In the genomic region with DNA sequence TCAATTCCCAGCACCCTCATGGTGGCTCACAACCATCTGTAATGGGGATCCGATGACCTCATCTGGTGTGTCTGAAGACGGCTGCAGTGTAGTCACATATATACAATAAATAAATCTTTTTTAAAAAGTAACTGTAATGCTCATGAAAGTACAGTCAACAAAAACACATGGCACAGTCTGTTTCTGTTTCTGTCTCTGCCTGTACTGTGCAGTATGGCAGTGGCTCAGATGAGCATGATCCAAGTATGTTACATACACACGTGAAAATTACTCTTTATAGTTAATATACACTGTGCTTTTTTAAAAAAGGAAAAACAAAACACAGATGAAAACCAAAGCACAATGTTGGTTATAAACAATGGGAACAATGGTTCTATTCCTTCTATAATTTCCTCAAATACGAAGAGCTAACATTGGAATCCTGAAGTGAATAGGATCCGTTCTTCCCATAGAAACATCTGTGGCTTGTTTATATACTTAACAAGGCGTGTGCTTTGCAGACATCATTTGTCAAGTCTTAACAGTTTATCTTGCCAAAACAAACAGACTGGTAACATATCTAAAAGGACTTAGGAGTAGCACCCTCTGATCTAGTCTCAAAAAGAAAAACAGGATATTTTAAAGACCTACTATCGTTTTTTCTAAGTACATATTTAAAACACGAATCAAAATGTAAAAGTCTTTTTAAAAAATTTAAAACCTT, we compare ENCODE assay signal across 14 mouse cellular contexts. TPM values are rescaled to one million over a fixed set of nuclear protein-coding genes. Genes with fewer than 3 reads are reported as not detected.
A peak's percentile ranks its signal among the peaks of the same experiment; 100 is the strongest.
DNase-seq lines count a peak whose midpoint lies in the region; ATAC-seq and TF ChIP-seq lines count a peak whose summit lies in the region.
"Had no signal": no experiment of that assay in that cellular context is flagged by ENCODE, and none has a peak within 500 bp of the region (broad histone marks: within the 10 kb centered on the region; RNA-seq: fewer than 3 reads in every experiment).

No protein-coding gene starts in this region.

- H3K36me3 ChIP-seq in forebrain, embryonic 15.5 days: peaks cover 21% of the 10 kb centered on the region
- H3K36me3 ChIP-seq in forebrain, embryonic 11.5 days (ENCODE audit: control insufficient read depth, insufficient read depth, low read length): no peaks in the 10 kb centered on the region; the same call in 1 of the 2 replicates
- H3K36me3 ChIP-seq in limb, embryonic 14.5 days (ENCODE audit: control insufficient read depth, insufficient read depth, low read length): peaks cover 18% of the 10 kb centered on the region
- H3K36me3 ChIP-seq in limb, embryonic 10.5 days: peaks cover 41% of the 10 kb centered on the region
- H3K36me3 ChIP-seq in forebrain, postnatal 0 days (ENCODE audit: insufficient read depth): peaks cover 13% of the 10 kb centered on the region; the same call in 1 of the 2 replicates

- H3K4me1 ChIP-seq in forebrain, embryonic 15.5 days: peaks cover 44% of the 10 kb centered on the region
- H3K4me1 ChIP-seq in forebrain, embryonic 11.5 days (replicated peaks; ENCODE audit: control insufficient read depth, insufficient read depth, low read length): 0 out of 2 replicates have a peak, but pooled peaks cover 4% of the 10 kb centered on the region
- peaks cover 7% of the 10 kb centered on the region for H3K4me1 ChIP-seq in limb, embryonic 14.5 days (ENCODE audit: control insufficient read depth, insufficient read depth, low read length)
- H3K4me1 ChIP-seq in limb, embryonic 10.5 days: no peaks in the 10 kb centered on the region
- 0 out of 2 replicates have a peak, but pooled peaks cover 5% of the 10 kb centered on the region for H3K4me1 ChIP-seq in forebrain, postnatal 0 days (ENCODE audit: insufficient read depth)

- no peaks in the 10 kb centered on the region for H3K9me3 ChIP-seq in forebrain, embryonic 15.5 days
- H3K9me3 ChIP-seq in forebrain, embryonic 11.5 days (ENCODE audit: control insufficient read depth, low read length): no peaks in the 10 kb centered on the region
- H3K9me3 ChIP-seq in limb, embryonic 14.5 days (ENCODE audit: control insufficient read depth, low read length): no peaks in the 10 kb centered on the region
- no peaks in the 10 kb centered on the region for H3K9me3 ChIP-seq in limb, embryonic 10.5 days (replicated peaks)
- H3K9me3 ChIP-seq in forebrain, postnatal 0 days (ENCODE audit: low read length): no peaks in the 10 kb centered on the region
- H3K9me3 ChIP-seq: heart, embryonic 12.5 days; hindbrain, embryonic 12.5 days; liver, embryonic 13.5 days had no signal

- TF ChIP-seq POLR2A in limb, embryonic 14.5 days (IDR thresholded peaks at IDR 0.05; ENCODE audit: borderline replicate concordance, extremely low read depth, insufficient read depth, insufficient read length): no peak

- no peak for TF ChIP-seq CTCF in forebrain, postnatal 0 days (IDR thresholded peaks at IDR 0.05; ENCODE audit: low read depth)

- peak overlapping the region; percentile 48; the same call in 1 of the 2 replicates for H3K27ac ChIP-seq in forebrain, embryonic 15.5 days (replicated peaks)
- H3K27ac ChIP-seq in forebrain, embryonic 11.5 days (ENCODE audit: low read depth, low read length): no peak overlapping the region
- H3K27ac ChIP-seq in limb, embryonic 14.5 days (replicated peaks; ENCODE audit: low read depth, low read length): no peak overlapping the region
- no peak overlapping the region for H3K27ac ChIP-seq in limb, embryonic 10.5 days
- H3K27ac ChIP-seq in forebrain, postnatal 0 days (ENCODE audit: low read depth, low read length): no peak overlapping the region
- H3K27ac ChIP-seq: hindbrain, embryonic 12.5 days; liver, embryonic 13.5 days had no signal

- no peak overlapping the region for H3K9ac ChIP-seq in forebrain, embryonic 15.5 days (replicated peaks)
- H3K9ac ChIP-seq in forebrain, embryonic 11.5 days (ENCODE audit: low read length): no peak overlapping the region
- no peak overlapping the region for H3K9ac ChIP-seq in limb, embryonic 14.5 days (ENCODE audit: low read depth, low read length, severe bottlenecking)
- H3K9ac ChIP-seq in forebrain, postnatal 0 days: no peak overlapping the region
- H3K9ac ChIP-seq: heart, embryonic 12.5 days; hindbrain, embryonic 12.5 days; liver, embryonic 13.5 days had no signal

- DNase-seq in forebrain, embryonic 11.5 days (ENCODE audit: low spot score): no peak
- DNase-seq in limb, embryonic 14.5 days (ENCODE audit: low spot score): peak; percentile 45
- DNase-seq in limb, embryonic 10.5 days (ENCODE audit: low spot score): no peak
- peak; percentile 40 for DNase-seq in MN1 (ENCODE audit: low spot score)
- peak; percentile 17 for DNase-seq in forebrain, postnatal 0 days
- DNase-seq in right cerebral cortex, postnatal 14 days: no peak
- no peak for DNase-seq in cerebellum, adult 18-20 months
- DNase-seq: B cell, adult 2 months; liver, embryonic 13.5 days had no signal

- no peak overlapping the region for H3K4me3 ChIP-seq in forebrain, embryonic 15.5 days
- H3K4me3 ChIP-seq in forebrain, embryonic 11.5 days (ENCODE audit: low read depth, low read length): no peak overlapping the region
- H3K4me3 ChIP-seq in limb, embryonic 14.5 days (replicated peaks; ENCODE audit: low read length): no peak overlapping the region
- H3K4me3 ChIP-seq in limb, embryonic 10.5 days: no peak overlapping the region
- no peak overlapping the region for H3K4me3 ChIP-seq in forebrain, postnatal 0 days (ENCODE audit: low read depth, low read length)
- H3K4me3 ChIP-seq: heart, embryonic 12.5 days; hindbrain, embryonic 12.5 days; liver, embryonic 13.5 days had no signal

- 52% methylated on average over 8 of the region's 8 CpGs for WGBS in forebrain, embryonic 15.5 days
- 85% methylated on average over 8 of the region's 8 CpGs for WGBS in forebrain, embryonic 11.5 days
- 72% methylated on average over 8 of the region's 8 CpGs for WGBS in limb, embryonic 14.5 days
- WGBS in limb, embryonic 10.5 days: 85% methylated on average over 8 of the region's 8 CpGs
- WGBS in forebrain, postnatal 0 days: 41% methylated on average over 8 of the region's 8 CpGs

- H3K27me3 ChIP-seq in forebrain, embryonic 15.5 days: no peaks in the 10 kb centered on the region
- no peaks in the 10 kb centered on the region for H3K27me3 ChIP-seq in forebrain, embryonic 11.5 days (ENCODE audit: control insufficient read depth, insufficient read depth, low read length)
- H3K27me3 ChIP-seq in limb, embryonic 14.5 days (ENCODE audit: control insufficient read depth, insufficient read depth, low read length): no peaks in the 10 kb centered on the region
- H3K27me3 ChIP-seq in limb, embryonic 10.5 days (ENCODE audit: low read depth, poor library complexity, severe bottlenecking): no peaks in the 10 kb centered on the region
- H3K27me3 ChIP-seq in forebrain, postnatal 0 days (ENCODE audit: insufficient read depth, low read length): no peaks in the 10 kb centered on the region
- H3K27me3 ChIP-seq: heart, embryonic 12.5 days; hindbrain, embryonic 12.5 days; liver, embryonic 13.5 days; Patski had no signal

- no peak overlapping the region for H3K4me2 ChIP-seq in forebrain, embryonic 15.5 days (replicated peaks)
- no peak overlapping the region for H3K4me2 ChIP-seq in forebrain, embryonic 11.5 days (ENCODE audit: low read depth, low read length, severe bottlenecking)
- no peak overlapping the region for H3K4me2 ChIP-seq in limb, embryonic 14.5 days (replicated peaks; ENCODE audit: low read depth, low read length, severe bottlenecking)
- H3K4me2 ChIP-seq in forebrain, postnatal 0 days (ENCODE audit: low read depth): no peak overlapping the region
- H3K4me2 ChIP-seq: heart, embryonic 12.5 days; hindbrain, embryonic 12.5 days; liver, embryonic 13.5 days had no signal

- ATAC-seq in forebrain, embryonic 15.5 days (replicated peaks): 0 out of 2 replicates have a peak, but pooled peaks have one; percentile 23
- no peak for ATAC-seq in forebrain, embryonic 11.5 days (replicated peaks; ENCODE audit: low FRiP score)
- no peak for ATAC-seq in limb, embryonic 14.5 days (ENCODE audit: low FRiP score, low read depth)
- peak; percentile 53 for ATAC-seq in forebrain, postnatal 0 days
- ATAC-seq: activated CD4-positive, CD25-positive, alpha-beta regulatory T cell, adult 4 months had no signal

RNA-seq across cellular contexts. Expression of a gene that starts 35.4 kb away (rescaled TPM):
- polyA plus RNA-seq in forebrain, embryonic 15.5 days (2015; fragmentation: Nextera tagmentation; extraction: Ambion mirVana): 87.1 and 103 TPM in 2 replicates
- polyA plus RNA-seq in forebrain, embryonic 11.5 days (2014; fragmentation: Nextera tagmentation; extraction: Ambion mirVana): 79.4 and 86.5 TPM in 2 replicates
- polyA plus RNA-seq in limb, embryonic 14.5 days (2012; rRNA removed): 38.2 and 44.0 TPM in 2 replicates
- polyA plus RNA-seq in limb, embryonic 14.5 days (2014; fragmentation: Nextera tagmentation; extraction: Ambion mirVana): 109 and 112 TPM in 2 replicates
- polyA plus RNA-seq in limb, embryonic 10.5 days (2016; fragmentation: Nextera tagmentation; extraction: Ambion mirVana): 115 and 132 TPM in 2 replicates
- total RNA-seq in forebrain, postnatal 0 days (2014; rRNA removed): 45.7 and 58.4 TPM in 2 replicates
- polyA plus RNA-seq in forebrain, postnatal 0 days (2015; fragmentation: Nextera tagmentation; extraction: Ambion mirVana): 82.9 and 84.9 TPM in 2 replicates

RNA-seq across cellular contexts. Expression of a gene that starts 58.4 kb away (rescaled TPM):
- 14.9 and 15.7 TPM in 2 replicates for polyA plus RNA-seq in forebrain, embryonic 15.5 days (2015; fragmentation: Nextera tagmentation; extraction: Ambion mirVana)
- polyA plus RNA-seq in forebrain, embryonic 11.5 days (2014; fragmentation: Nextera tagmentation; extraction: Ambion mirVana): 35.6 and 39.1 TPM in 2 replicates
- polyA plus RNA-seq in limb, embryonic 14.5 days (2012; rRNA removed): 15.5 and 16.2 TPM in 2 replicates
- polyA plus RNA-seq in limb, embryonic 14.5 days (2014; fragmentation: Nextera tagmentation; extraction: Ambion mirVana): 27.4 and 30.9 TPM in 2 replicates
- polyA plus RNA-seq in limb, embryonic 10.5 days (2016; fragmentation: Nextera tagmentation; extraction: Ambion mirVana): 30.3 and 33.4 TPM in 2 replicates
- total RNA-seq in forebrain, postnatal 0 days (2014; rRNA removed): 18.9 and 21.2 TPM in 2 replicates
- polyA plus RNA-seq in forebrain, postnatal 0 days (2015; fragmentation: Nextera tagmentation; extraction: Ambion mirVana): 6.0 and 8.5 TPM in 2 replicates

Comparison
In these comparisons a context has a peak if more than half of its experiments do, and no peak if none do; other contexts are left out.
1. ATAC-seq: peak in forebrain, embryonic 15.5 days (single experiment) and forebrain, postnatal 0 days (single experiment); none in forebrain, embryonic 11.5 days (single experiment) and limb, embryonic 14.5 days (single experiment).
2. DNase-seq: peak in limb, embryonic 14.5 days (single experiment), MN1 (single experiment) and forebrain, postnatal 0 days (single experiment); none in forebrain, embryonic 11.5 days (single experiment), limb, embryonic 10.5 days (single experiment), right cerebral cortex, postnatal 14 days (single experiment) and cerebellum, adult 18-20 months (0 of 2).